Comparison of ENCODE assay signal across 8 mouse cellular contexts in genomic region chr4:130274346-130275015, GRCm38 (mm10). TPM values are rescaled to one million over a fixed set of nuclear protein-coding genes. Genes with fewer than 3 reads are reported as not detected.
A peak's percentile ranks its signal among the peaks of the same experiment; 100 is the strongest.
DNase-seq lines count a peak whose midpoint lies in the region; ATAC-seq and TF ChIP-seq lines count a peak whose summit lies in the region.

No protein-coding gene starts in this region.

- H3K27me3 ChIP-seq in kidney, embryonic 14.5 days (ENCODE audit: control insufficient read depth, insufficient read depth, low read length), result peaks cover 29% of the 10 kb centered on the region
- H3K27me3 ChIP-seq in embryonic facial prominence, embryonic 13.5 days, result peaks cover 7% of the 10 kb centered on the region
- no peaks in the 10 kb centered on the region for H3K27me3 ChIP-seq in limb, embryonic 14.5 days (ENCODE audit: control insufficient read depth, insufficient read depth, low read length)
- H3K27me3 ChIP-seq in stomach, postnatal 0 days (ENCODE audit: control insufficient read depth, insufficient read depth, low read length), result no peaks in the 10 kb centered on the region

- H3K9ac ChIP-seq in kidney, embryonic 14.5 days (ENCODE audit: low read depth, low read length), result peak overlapping the region; percentile 60
- H3K9ac ChIP-seq in embryonic facial prominence, embryonic 13.5 days, result peak overlapping the region; percentile 96
- H3K9ac ChIP-seq in limb, embryonic 14.5 days (ENCODE audit: low read depth, low read length, severe bottlenecking), result peak overlapping the region; percentile 90
- H3K9ac ChIP-seq in stomach, postnatal 0 days (ENCODE audit: low read length), result peak overlapping the region; percentile 78

- TF ChIP-seq EP300 in stomach, postnatal 0 days (optimal IDR thresholded peaks at IDR 0.05), result no peak

- 0 out of 2 replicates have a peak, but pooled peaks have one; percentile 78 for TF ChIP-seq POLR2A in limb, embryonic 14.5 days (IDR thresholded peaks at IDR 0.05; ENCODE audit: borderline replicate concordance, extremely low read depth, insufficient read depth, insufficient read length)

- 0 out of 2 replicates have a peak, but pooled peaks cover 10% of the 10 kb centered on the region for H3K4me1 ChIP-seq in kidney, embryonic 14.5 days (ENCODE audit: control insufficient read depth, insufficient read depth, low read length)
- peaks cover 11% of the 10 kb centered on the region for H3K4me1 ChIP-seq in embryonic facial prominence, embryonic 13.5 days
- peaks cover 10% of the 10 kb centered on the region; the same call in 1 of the 2 replicates for H3K4me1 ChIP-seq in limb, embryonic 14.5 days (ENCODE audit: control insufficient read depth, insufficient read depth, low read length)
- no peaks in the 10 kb centered on the region for H3K4me1 ChIP-seq in stomach, postnatal 0 days (replicated peaks; ENCODE audit: control insufficient read depth, insufficient read depth)

- no peak for DNase-seq in kidney, postnatal 25 days
- peak; percentile 42 for DNase-seq in ZHBTc4 (ENCODE audit: low read depth, low spot score)
- DNase-seq in limb, embryonic 14.5 days (ENCODE audit: low spot score), result peak; percentile 61
- peak; percentile 49 for DNase-seq in stomach, postnatal 0 days (ENCODE audit: low spot score)
- DNase-seq in right cerebral cortex, adult 18-20 months, result no peak

- under 1% methylated on average over 29 of the region's 29 CpGs for WGBS in kidney, embryonic 14.5 days
- under 1% methylated on average over 29 of the region's 29 CpGs for WGBS in embryonic facial prominence, embryonic 13.5 days
- WGBS in limb, embryonic 14.5 days, result 1% methylated on average over 27 of the region's 29 CpGs
- 1% methylated on average over 29 of the region's 29 CpGs for WGBS in stomach, postnatal 0 days

- H3K9me3 ChIP-seq in kidney, embryonic 14.5 days (ENCODE audit: control insufficient read depth, low read length), result no peaks in the 10 kb centered on the region
- no peaks in the 10 kb centered on the region for H3K9me3 ChIP-seq in embryonic facial prominence, embryonic 13.5 days
- no peaks in the 10 kb centered on the region for H3K9me3 ChIP-seq in limb, embryonic 14.5 days (ENCODE audit: control insufficient read depth, low read length)
- H3K9me3 ChIP-seq in stomach, postnatal 0 days (ENCODE audit: control insufficient read depth, low read length), result no peaks in the 10 kb centered on the region

- H3K36me3 ChIP-seq in kidney, embryonic 14.5 days (ENCODE audit: control insufficient read depth, insufficient read depth, low read length), result no peaks in the 10 kb centered on the region
- H3K36me3 ChIP-seq in embryonic facial prominence, embryonic 13.5 days, result 0 out of 2 replicates have a peak, but pooled peaks cover 12% of the 10 kb centered on the region
- peaks cover 10% of the 10 kb centered on the region for H3K36me3 ChIP-seq in limb, embryonic 14.5 days (ENCODE audit: control insufficient read depth, insufficient read depth, low read length)
- no peaks in the 10 kb centered on the region for H3K36me3 ChIP-seq in stomach, postnatal 0 days (ENCODE audit: control insufficient read depth, insufficient read depth, low read length)

- peak overlapping the region; percentile 51 for H3K4me3 ChIP-seq in kidney, embryonic 14.5 days (ENCODE audit: low read length)
- peak overlapping the region; percentile 82 for H3K4me3 ChIP-seq in embryonic facial prominence, embryonic 13.5 days
- peak overlapping the region; percentile 86 for H3K4me3 ChIP-seq in limb, embryonic 14.5 days (replicated peaks; ENCODE audit: low read length)
- H3K4me3 ChIP-seq in stomach, postnatal 0 days (ENCODE audit: low read depth, low read length), result peak overlapping the region; percentile 60

- no peak for TF ChIP-seq CTCF in stomach, postnatal 0 days (IDR thresholded peaks at IDR 0.05; ENCODE audit: low read depth)

- H3K4me2 ChIP-seq in kidney, embryonic 14.5 days (replicated peaks; ENCODE audit: low read depth, low read length), result peak overlapping the region; percentile 75
- peak overlapping the region; percentile 71 for H3K4me2 ChIP-seq in embryonic facial prominence, embryonic 13.5 days
- peak overlapping the region; percentile 76 for H3K4me2 ChIP-seq in limb, embryonic 14.5 days (replicated peaks; ENCODE audit: low read depth, low read length, severe bottlenecking)
- H3K4me2 ChIP-seq in stomach, postnatal 0 days (replicated peaks; ENCODE audit: low read depth), result peak overlapping the region; percentile 80

- ATAC-seq in kidney, embryonic 14.5 days (ENCODE audit: low FRiP score, low TSS enrichment), result peak; percentile 53
- peak; percentile 70 for ATAC-seq in embryonic facial prominence, embryonic 13.5 days (ENCODE audit: insufficient number of reproducible peaks, insufficient read depth, low FRiP score, low TSS enrichment, low read depth)
- peak; percentile 85 for ATAC-seq in limb, embryonic 14.5 days (ENCODE audit: low FRiP score, low read depth)
- 0 out of 2 replicates have a peak, but pooled peaks have one; percentile 12 for ATAC-seq in stomach, postnatal 0 days (ENCODE audit: low FRiP score, low TSS enrichment)
- no peak for ATAC-seq in frontal cortex, adult (ENCODE audit: low TSS enrichment)

- peak overlapping the region; percentile 42 for H3K27ac ChIP-seq in kidney, embryonic 14.5 days (ENCODE audit: low read depth, low read length)
- peak overlapping the region; percentile 92 for H3K27ac ChIP-seq in embryonic facial prominence, embryonic 13.5 days
- H3K27ac ChIP-seq in limb, embryonic 14.5 days (replicated peaks; ENCODE audit: low read depth, low read length), result peak overlapping the region; percentile 91
- peak overlapping the region; percentile 86 for H3K27ac ChIP-seq in stomach, postnatal 0 days (replicated peaks)

RNA-seq across cellular contexts. Expression of gene Serinc2, which starts 4.5 kb away (rescaled TPM):
- 42.7 and 44.9 TPM in 2 replicates for polyA plus RNA-seq in kidney, embryonic 14.5 days (2014; fragmentation: Nextera tagmentation; extraction: Ambion mirVana)
- polyA plus RNA-seq in embryonic facial prominence, embryonic 13.5 days (2015; fragmentation: Nextera tagmentation; extraction: Ambion mirVana), result 150 TPM in 2 replicates
- 161 and 261 TPM in 2 replicates for polyA plus RNA-seq in limb, embryonic 14.5 days (2012; rRNA removed)
- polyA plus RNA-seq in limb, embryonic 14.5 days (2014; fragmentation: Nextera tagmentation; extraction: Ambion mirVana), result 150 and 186 TPM in 2 replicates
- 137 and 142 TPM in 2 replicates for polyA plus RNA-seq in stomach, postnatal 0 days (2015; fragmentation: Nextera tagmentation; extraction: Ambion mirVana)

RNA-seq across cellular contexts. Expression of gene Fabp3, which starts 33.9 kb away (rescaled TPM):
- 15.7 and 16.0 TPM in 2 replicates for polyA plus RNA-seq in kidney, embryonic 14.5 days (2014; fragmentation: Nextera tagmentation; extraction: Ambion mirVana)
- 12.9 and 14.8 TPM in 2 replicates for polyA plus RNA-seq in embryonic facial prominence, embryonic 13.5 days (2015; fragmentation: Nextera tagmentation; extraction: Ambion mirVana)
- 34.7 and 41.6 TPM in 2 replicates for polyA plus RNA-seq in limb, embryonic 14.5 days (2012; rRNA removed)
- polyA plus RNA-seq in limb, embryonic 14.5 days (2014; fragmentation: Nextera tagmentation; extraction: Ambion mirVana), result 34.0 and 47.3 TPM in 2 replicates
- 74.2 and 83.8 TPM in 2 replicates for polyA plus RNA-seq in stomach, postnatal 0 days (2015; fragmentation: Nextera tagmentation; extraction: Ambion mirVana)

RNA-seq across cellular contexts. Expression of gene Gm10570, which starts 34.0 kb away (rescaled TPM):
- polyA plus RNA-seq in kidney, embryonic 14.5 days (2014; fragmentation: Nextera tagmentation; extraction: Ambion mirVana), result not detected in 2 replicates
- polyA plus RNA-seq in embryonic facial prominence, embryonic 13.5 days (2015; fragmentation: Nextera tagmentation; extraction: Ambion mirVana), result not detected in 2 replicates
- polyA plus RNA-seq in limb, embryonic 14.5 days (2012; rRNA removed), result 0.30 TPM in 1 of 2 replicates, not detected in the other
- not detected in 2 replicates for polyA plus RNA-seq in limb, embryonic 14.5 days (2014; fragmentation: Nextera tagmentation; extraction: Ambion mirVana)
- not detected in 2 replicates for polyA plus RNA-seq in stomach, postnatal 0 days (2015; fragmentation: Nextera tagmentation; extraction: Ambion mirVana)

RNA-seq across cellular contexts. Expression of gene Gm853, which starts 52.3 kb away (rescaled TPM):
- polyA plus RNA-seq in kidney, embryonic 14.5 days (2014; fragmentation: Nextera tagmentation; extraction: Ambion mirVana), result not detected in 2 replicates
- not detected in 2 replicates for polyA plus RNA-seq in embryonic facial prominence, embryonic 13.5 days (2015; fragmentation: Nextera tagmentation; extraction: Ambion mirVana)
- 0.03 and 0.04 TPM in 2 replicates for polyA plus RNA-seq in limb, embryonic 14.5 days (2012; rRNA removed)
- not detected in 2 replicates for polyA plus RNA-seq in limb, embryonic 14.5 days (2014; fragmentation: Nextera tagmentation; extraction: Ambion mirVana)
- polyA plus RNA-seq in stomach, postnatal 0 days (2015; fragmentation: Nextera tagmentation; extraction: Ambion mirVana), result not detected in 2 replicates

Comparison
In these comparisons a context has a peak if more than half of its experiments do, and no peak if none do; other contexts are left out.
1. H3K27ac ChIP-seq: peak in every context shown above with its lines; median percentile 92 in embryonic facial prominence, embryonic 13.5 days; 91 in limb, embryonic 14.5 days; 86 in stomach, postnatal 0 days; 42 in kidney, embryonic 14.5 days.
2. DNase-seq: peak in ZHBTc4 (single experiment), limb, embryonic 14.5 days (single experiment) and stomach, postnatal 0 days (single experiment); none in kidney, postnatal 25 days (0 of 2) and right cerebral cortex, adult 18-20 months (single experiment).
3. Peak in every context shown above with its lines, with median percentiles within 50 percentile points of each other: H3K4me2 ChIP-seq, H3K4me3 ChIP-seq and H3K9ac ChIP-seq.